41 mouse cellular contexts compared by ENCODE assay signal in the genomic region with DNA sequence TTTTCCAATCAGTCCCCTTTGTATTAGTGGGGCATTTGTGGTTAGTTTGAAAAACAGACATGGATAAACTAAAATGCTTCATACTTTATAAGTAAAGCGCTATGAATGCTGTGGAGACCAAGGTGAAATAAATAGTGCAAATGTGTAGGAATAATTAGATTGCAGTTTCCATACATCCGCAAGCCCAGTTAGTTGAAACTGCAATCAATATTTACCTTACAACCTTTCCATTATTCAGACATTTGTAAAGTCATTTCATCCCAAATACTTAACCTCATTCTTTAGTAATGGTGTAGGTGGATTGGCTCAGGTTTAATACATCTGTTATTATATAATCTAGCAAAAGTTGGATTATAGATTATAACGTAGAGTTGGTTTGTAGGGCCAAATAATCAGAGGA. TPM values are rescaled to one million over a fixed set of nuclear protein-coding genes. Genes with fewer than 3 reads are reported as not detected.
"Had no signal": no experiment of that assay in that cellular context is flagged by ENCODE, and none has a peak within 500 bp of the region (broad histone marks: within the 10 kb centered on the region; RNA-seq: fewer than 3 reads in every experiment).

No protein-coding gene starts in this region.

- H3K9ac ChIP-seq: limb, embryonic 12.5 days; limb, embryonic 13.5 days; limb, embryonic 15.5 days; liver, embryonic 12.5 days; liver, embryonic 13.5 days; liver, embryonic 14.5 days; liver, embryonic 15.5 days; liver, postnatal 0 days; lung, embryonic 14.5 days; lung, embryonic 15.5 days; midbrain, embryonic 12.5 days; midbrain, embryonic 13.5 days; midbrain, embryonic 15.5 days; neural tube, embryonic 12.5 days had no signal

- H3K4me2 ChIP-seq: limb, embryonic 12.5 days; limb, embryonic 13.5 days; limb, embryonic 15.5 days; liver, embryonic 11.5 days; liver, embryonic 12.5 days; liver, embryonic 13.5 days; liver, embryonic 15.5 days; lung, embryonic 14.5 days; lung, embryonic 15.5 days; midbrain, embryonic 11.5 days; midbrain, embryonic 12.5 days; midbrain, embryonic 13.5 days; midbrain, embryonic 15.5 days; neural tube, embryonic 12.5 days had no signal

- H3K4me3 ChIP-seq: limb, embryonic 10.5 days; limb, embryonic 12.5 days; limb, embryonic 13.5 days; limb, embryonic 15.5 days; liver, embryonic 12.5 days; liver, embryonic 13.5 days; liver, embryonic 15.5 days; lung, embryonic 15.5 days; megakaryocyte, embryonic 14.5 days; midbrain, embryonic 10.5 days; midbrain, embryonic 12.5 days; midbrain, embryonic 13.5 days; midbrain, embryonic 15.5 days; myocyte; neural tube, embryonic 12.5 days had no signal

- DNase-seq: left cerebral cortex, postnatal 4 days; liver; liver, embryonic 13.5 days; liver, postnatal 0 days; lung, adult 18-20 months; lung, adult 2 months; lung, embryonic 14.5 days; lung, postnatal 10 days; lung, postnatal 14 days; lung, postnatal 36 days; lung, postnatal 4 days; midbrain, embryonic 14.5 days had no signal

- H3K27me3 ChIP-seq: limb, embryonic 13.5 days; limb, embryonic 15.5 days; liver, embryonic 13.5 days; lung, embryonic 15.5 days; megakaryocyte, embryonic 14.5 days; midbrain, embryonic 13.5 days; midbrain, embryonic 15.5 days; neural tube, embryonic 12.5 days had no signal

- H3K9me3 ChIP-seq: limb, embryonic 10.5 days; limb, embryonic 12.5 days; limb, embryonic 13.5 days; limb, embryonic 15.5 days; liver, embryonic 12.5 days; liver, embryonic 13.5 days; liver, embryonic 15.5 days; lung, embryonic 15.5 days; megakaryocyte, embryonic 14.5 days; midbrain, embryonic 10.5 days; midbrain, embryonic 12.5 days; midbrain, embryonic 13.5 days; midbrain, embryonic 15.5 days; neural tube, embryonic 12.5 days had no signal

- H3K27ac ChIP-seq: limb, embryonic 10.5 days; limb, embryonic 12.5 days; limb, embryonic 13.5 days; limb, embryonic 15.5 days; liver, embryonic 12.5 days; liver, embryonic 13.5 days; liver, embryonic 14.5 days; liver, embryonic 15.5 days; lung, embryonic 15.5 days; macrophage; midbrain, embryonic 10.5 days; midbrain, embryonic 12.5 days; midbrain, embryonic 13.5 days; midbrain, embryonic 15.5 days; neural tube, embryonic 12.5 days had no signal

RNA-seq across cellular contexts. Expression of gene L3mbtl1, which starts 7.6 kb away (rescaled TPM):
- total RNA-seq: megakaryocyte progenitor cell, adult 5-6 weeks; monocyte, adult 5-6 weeks had no signal
- polyA plus RNA-seq: liver, embryonic 16.5 days; lung, postnatal 0 days; macrophage; midbrain, embryonic 11.5 days; myocyte had no signal

RNA-seq across cellular contexts. Expression of gene Sgk2, which starts 51.4 kb away (rescaled TPM):
- total RNA-seq: left cerebral cortex, postnatal 4 days; megakaryocyte progenitor cell, adult 5-6 weeks; megakaryocyte, adult 5-6 weeks; megakaryocyte-erythroid progenitor cell, adult 5-6 weeks; midbrain, postnatal 0 days; monocyte, adult 5-6 weeks had no signal
- polyA plus RNA-seq: limb, embryonic 10.5 days; limb, embryonic 11.5 days; limb, embryonic 12.5 days; lung, embryonic 14.5 days; lung, embryonic 15.5 days; lung, embryonic 16.5 days; macrophage; midbrain, embryonic 10.5 days; midbrain, embryonic 11.5 days; midbrain, embryonic 12.5 days; midbrain, embryonic 13.5 days; midbrain, embryonic 16.5 days; midbrain, postnatal 0 days; myocyte; neural tube, embryonic 11.5 days; neural tube, embryonic 12.5 days had no signal
